Mouse (Mus musculus) intestine, embryonic 14.5 days (tissue): Measurements from ENCODE around the gene Ddias. TPM values are rescaled to one million over a fixed set of nuclear protein-coding genes. Genes with fewer than 3 reads are reported as not detected.
A peak's percentile ranks its signal among the peaks of the same experiment; 100 is the strongest.

Source experiments
- ATAC-seq: fragments of 200-750 bp; cut with Nextera tagmentation; replicated peaks from 2 replicates; pipeline ENCODE4 v1.8.0; 2017; ENCODE audit warnings: low read depth, moderate number of reproducible peaks, moderate TSS enrichment, moderate library complexity; ENCODE audit not compliant: low FRiP score, low TSS enrichment
- DNase-seq: peaks from one replicate; pipeline ENCODE4 v3.0.0-alpha.2; 2018; ENCODE audit warnings: low spot score
- H3K27ac ChIP-seq: fragments of 300-500 bp; sonication (generic); 2 replicates; pipeline ENCODE4 v1.5.1; 2014; ENCODE audit warnings: low read depth, mild to moderate bottlenecking, control low read depth
- H3K27me3 ChIP-seq: fragments of 300-500 bp; sonication (generic); replicated peaks from 2 replicates; pipeline ENCODE4 v1.6.1; 2014; ENCODE audit warnings: low read length, control low read depth; ENCODE audit not compliant: control insufficient read depth, insufficient read depth
- H3K36me3 ChIP-seq: fragments of 300-500 bp; sonication (generic); 2 replicates; pipeline ENCODE4 v1.6.1; 2014; ENCODE audit warnings: low read length, control low read depth; ENCODE audit not compliant: control insufficient read depth, insufficient read depth
- H3K4me1 ChIP-seq: fragments of 300-500 bp; sonication (generic); replicated peaks from 2 replicates; pipeline ENCODE4 v1.6.1; 2014; ENCODE audit warnings: low read length, control low read depth, mixed read lengths; ENCODE audit not compliant: control insufficient read depth, insufficient read depth
- H3K4me2 ChIP-seq: fragments of 300-500 bp; sonication (generic); 2 replicates; pipeline ENCODE4 v1.6.1; 2014; ENCODE audit warnings: low read length
- H3K4me3 ChIP-seq: fragments of 300-500 bp; sonication (generic); 2 replicates; pipeline ENCODE4 v1.5.1; 2014; ENCODE audit warnings: low read depth, low read length, control low read depth, mixed read lengths
- H3K9ac ChIP-seq: fragments of 300-500 bp; sonication (generic); 2 replicates; pipeline ENCODE4 v1.6.1; 2014; ENCODE audit warnings: mild to moderate bottlenecking, low read length
- H3K9me3 ChIP-seq: fragments of 300-500 bp; sonication (generic); 2 replicates; pipeline ENCODE4 v1.6.1; 2016; ENCODE audit warnings: low read length, control low read depth; ENCODE audit not compliant: control insufficient read depth
- WGBS: fragments of 180-500 bp; shearing (Covaris S2); extraction: QIAGEN DNeasy Blood & Tissue Kit; methylation state at CpG from one replicate; pipeline ENCODE4 v1.1.7; 2014; 5-methylcytosine and 5-hydroxymethylcytosine counted together
- polyA plus RNA-seq: library from polyadenylated mRNA; unstranded; fragments of >200 nt; fragmentation: Nextera tagmentation; extraction: Ambion mirVana; gene quantifications from 2 replicates; pipeline ENCODE4 v1.2.1, GENCODE M21; 2014

Ddias gene
- polyA plus RNA-seq, 1 experiment from 2014 or later, result 12.7 TPM

DNA sequence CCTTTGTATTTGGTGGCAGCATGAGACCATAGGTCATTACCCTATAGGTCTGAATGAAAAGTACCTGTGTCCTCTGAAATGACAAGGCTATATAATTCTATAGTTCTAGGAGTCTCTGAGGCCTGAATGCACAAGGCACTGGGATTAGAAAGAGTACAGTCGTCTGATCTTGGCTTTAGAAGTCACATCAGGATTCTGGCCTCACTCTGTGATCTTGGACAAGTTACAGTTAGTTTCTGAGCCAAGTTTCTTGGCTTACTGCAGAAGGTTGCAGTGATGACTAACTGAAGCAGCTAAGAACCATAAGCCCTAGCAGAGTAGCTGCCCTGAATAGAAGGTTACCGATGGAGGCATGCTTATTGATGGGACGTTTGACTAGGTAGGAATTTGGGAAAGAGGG is 2.0 kb upstream of the Ddias start:
- no peak for DNase-seq
- Histone ChIP-seq H3K9me3 (no peaks in the 10 kb centered on the region), H3K36me3 (no peaks in the 10 kb centered on the region; the same call in 1 of the 2 replicates), H3K4me1 (peaks cover 11% of the 10 kb centered on the region; the same call in 1 of the 2 replicates), H3K4me2 (peak overlapping the region; percentile 72), H3K9ac (no peak overlapping the region), H3K4me3 (peak overlapping the region; percentile 74), H3K27me3 (no peaks in the 10 kb centered on the region), H3K27ac (0 out of 2 replicates have a peak overlapping the region, but pooled peaks have one; percentile 57)
- whole genome bisulfite sequencing, result 44% methylated on average over 3 of the region's 3 CpGs
- ATAC-seq, result no peak

DNA sequence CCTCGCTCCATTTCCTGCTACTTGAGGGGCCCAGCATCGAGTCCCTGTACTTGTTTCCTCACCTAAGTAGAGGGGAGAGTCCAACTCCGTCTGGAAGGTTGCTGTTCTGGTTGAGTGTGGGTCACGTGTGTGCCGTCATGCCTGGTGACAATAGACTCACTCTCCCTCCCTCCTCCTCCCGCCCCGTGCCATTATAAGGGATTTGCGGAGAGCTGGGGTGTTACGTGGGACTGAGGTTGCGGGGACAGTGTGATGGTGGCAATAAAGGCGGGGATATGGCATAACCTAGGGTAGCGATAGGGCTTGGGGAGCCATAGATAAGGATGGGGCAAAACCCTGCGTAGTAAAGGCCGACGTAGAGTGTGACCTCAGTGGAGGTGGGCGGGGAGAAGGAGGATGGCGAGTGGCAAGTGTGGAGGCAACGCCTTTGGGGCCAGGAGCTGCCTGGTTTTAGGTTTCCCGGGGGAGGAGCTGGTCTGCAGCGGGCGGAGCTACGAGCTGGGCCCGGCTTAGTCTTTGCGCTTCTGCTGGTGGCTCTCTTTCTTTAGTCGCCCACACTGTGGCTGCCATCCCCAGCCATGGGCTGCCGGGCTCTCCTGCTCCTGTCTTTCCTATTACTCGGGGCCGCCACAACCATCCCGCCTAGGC is 838 bp upstream of the Ddias start:
- DNase-seq (peak; percentile 94), ATAC-seq (peak; percentile 91)
- Histone ChIP-seq H3K27ac (peak overlapping the region; percentile 98), H3K9ac (peak overlapping the region; percentile 79), H3K36me3 (no peaks in the 10 kb centered on the region; the same call in 1 of the 2 replicates), H3K4me3 (peak overlapping the region; percentile 74), H3K4me1 (peaks cover 11% of the 10 kb centered on the region; the same call in 1 of the 2 replicates), H3K27me3 (no peaks in the 10 kb centered on the region), H3K9me3 (no peaks in the 10 kb centered on the region), H3K4me2 (peak overlapping the region; percentile 72)
- WGBS, result under 1% methylated on average over 25 of the region's 29 CpGs

DNA sequence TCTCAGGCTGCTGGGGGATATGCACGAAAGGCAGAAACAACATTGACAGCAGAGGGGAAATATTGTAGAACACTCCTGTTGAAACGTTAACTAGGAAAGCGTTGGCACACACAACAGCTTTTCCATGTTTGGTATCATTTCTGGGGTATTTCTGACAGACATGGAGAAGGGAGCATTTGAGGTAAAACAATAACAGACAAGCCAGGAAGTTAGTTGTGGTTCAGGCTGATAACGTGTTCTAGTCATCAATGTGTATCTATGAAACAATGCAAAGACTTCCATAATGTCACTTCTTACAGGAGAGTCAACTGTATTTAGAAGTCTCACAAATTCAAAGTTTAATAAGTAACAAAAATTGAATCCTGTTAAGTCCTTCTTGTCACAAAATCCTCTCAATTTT is 2.5 kb downstream of the Ddias start:
- Histone ChIP-seq H3K27me3 (no peaks in the 10 kb centered on the region), H3K9me3 (no peaks in the 10 kb centered on the region), H3K4me2 (no peak overlapping the region), H3K4me1 (peaks cover 6% of the 10 kb centered on the region; the same call in 1 of the 2 replicates), H3K27ac (no peak overlapping the region), H3K4me3 (no peak overlapping the region), H3K9ac (no peak overlapping the region), H3K36me3 (0 out of 2 replicates have a peak, but pooled peaks cover 4% of the 10 kb centered on the region)
- ATAC-seq (no peak), DNase-seq (no peak)
- 91% methylated on average over 4 of the region's 4 CpGs for WGBS

DNA sequence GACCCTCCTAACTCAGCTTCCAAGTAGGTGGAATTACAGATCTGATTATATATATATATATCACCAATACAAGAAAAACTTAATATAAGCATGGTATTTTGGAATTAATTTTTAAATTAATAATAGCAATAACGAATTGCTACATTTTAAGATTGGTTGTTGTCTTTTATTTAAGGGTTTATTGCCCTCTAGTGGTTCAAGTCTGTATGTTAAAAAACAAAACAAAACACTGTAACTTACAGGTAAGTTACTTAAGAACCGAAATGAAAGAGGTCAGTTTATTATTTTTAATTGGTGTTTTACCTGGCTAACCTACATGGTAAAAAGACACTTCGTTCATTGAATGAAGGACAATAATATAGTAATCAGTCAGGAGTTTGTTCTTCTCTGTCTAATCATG is 3.9 kb downstream of the Ddias start:
- no peak overlapping the region for H3K9ac ChIP-seq
- no peaks in the 10 kb centered on the region; the same call in 1 of the 2 replicates for H3K4me1 ChIP-seq
- DNase-seq (no peak), ATAC-seq (no peak)
- 76% methylated on average over 3 of the region's 3 CpGs for WGBS
- peaks cover 4% of the 10 kb centered on the region; the same call in 1 of the 2 replicates for H3K36me3 ChIP-seq
- no peaks in the 10 kb centered on the region for H3K27me3 ChIP-seq
- H3K9me3 ChIP-seq, result no peaks in the 10 kb centered on the region
- H3K27ac ChIP-seq, result no peak overlapping the region
- no peak overlapping the region for H3K4me3 ChIP-seq
- H3K4me2 ChIP-seq, result no peak overlapping the region

DNA sequence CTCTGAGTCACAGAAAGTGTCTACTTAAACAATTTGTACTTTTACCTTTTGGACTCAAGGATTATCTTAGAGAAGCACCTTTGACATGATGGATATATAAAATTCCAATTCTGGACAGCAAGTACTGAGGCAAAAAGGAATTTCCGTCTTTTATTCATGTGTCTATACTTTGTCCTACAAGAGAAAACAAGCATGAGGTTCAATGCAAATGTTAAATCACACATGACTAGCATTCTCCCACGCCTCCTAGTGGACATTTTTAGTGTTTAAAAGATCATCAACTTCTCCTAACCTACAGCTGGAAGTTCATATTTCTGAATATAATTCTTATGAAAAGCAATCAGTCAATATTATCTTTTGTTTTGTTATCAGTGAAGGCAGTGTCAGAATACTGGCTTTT is 7.5 kb downstream of the Ddias start:
- Histone ChIP-seq H3K4me3 (no peak overlapping the region), H3K9me3 (no peaks in the 10 kb centered on the region), H3K27me3 (no peaks in the 10 kb centered on the region), H3K9ac (no peak overlapping the region), H3K27ac (no peak overlapping the region), H3K4me2 (no peak overlapping the region), H3K4me1 (no peaks in the 10 kb centered on the region), H3K36me3 (peaks cover 15% of the 10 kb centered on the region)
- 29% methylated on average over 2 of the region's 2 CpGs for WGBS
- DNase-seq (no peak), ATAC-seq (no peak)

DNA sequence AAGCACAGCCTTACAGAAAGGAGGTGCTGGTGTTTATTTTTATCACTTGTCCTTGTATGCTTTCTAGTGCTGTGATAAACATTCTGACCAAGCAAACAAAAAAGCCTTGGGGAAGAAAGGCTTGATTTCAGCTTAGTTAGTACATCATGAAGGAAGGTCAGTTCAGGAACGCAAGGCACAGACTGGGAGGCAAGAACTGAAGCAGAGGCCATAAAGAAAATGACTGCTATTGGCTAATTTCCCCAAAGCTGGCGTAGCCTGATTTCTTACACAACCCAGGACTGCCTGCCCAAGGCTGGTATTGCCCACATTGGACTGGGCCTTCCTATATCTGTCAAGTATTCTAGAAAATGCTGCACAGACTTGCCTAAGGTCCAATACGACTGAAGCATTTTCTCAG is 25.8 kb downstream of the Ddias start:
- H3K27me3 ChIP-seq, result no peaks in the 10 kb centered on the region
- no peak overlapping the region for H3K4me3 ChIP-seq
- no peaks in the 10 kb centered on the region for H3K36me3 ChIP-seq
- DNase-seq (no peak), ATAC-seq (no peak)
- no peak overlapping the region for H3K27ac ChIP-seq
- H3K9ac ChIP-seq, result no peak overlapping the region
- no peaks in the 10 kb centered on the region for H3K4me1 ChIP-seq
- 90% methylated on average over 3 of the region's 3 CpGs for WGBS
- H3K4me2 ChIP-seq, result no peak overlapping the region
- H3K9me3 ChIP-seq, result no peaks in the 10 kb centered on the region

DNA sequence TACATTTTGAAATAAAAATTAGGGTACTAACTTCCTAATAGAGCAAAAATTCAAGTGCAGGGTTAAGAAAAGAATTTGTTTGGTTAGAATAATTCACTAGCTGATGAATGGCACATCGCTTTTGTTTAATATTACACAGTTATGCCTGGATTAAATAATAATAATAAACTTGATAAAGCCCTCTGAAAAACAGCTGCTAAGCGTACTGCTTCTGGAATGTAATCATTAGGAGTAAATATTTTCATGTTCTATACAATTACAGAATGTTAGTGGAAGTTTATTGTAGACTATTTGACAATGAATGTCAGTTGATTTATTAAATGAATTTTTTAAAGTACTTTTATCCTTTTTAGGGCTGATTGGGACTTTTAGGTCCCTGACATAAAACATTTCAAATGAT is 31.8 kb downstream of the Ddias start:
- Histone ChIP-seq H3K36me3 (0 out of 2 replicates have a peak, but pooled peaks cover 2% of the 10 kb centered on the region), H3K4me1 (no peaks in the 10 kb centered on the region), H3K9me3 (no peaks in the 10 kb centered on the region), H3K27me3 (no peaks in the 10 kb centered on the region), H3K4me2 (no peak overlapping the region), H3K27ac (no peak overlapping the region), H3K9ac (no peak overlapping the region), H3K4me3 (no peak overlapping the region)
- ATAC-seq (peak; percentile 47; the same call in 1 of the 2 replicates), DNase-seq (no peak)
- WGBS, result 41% methylated on average over 2 of the region's 2 CpGs

DNA sequence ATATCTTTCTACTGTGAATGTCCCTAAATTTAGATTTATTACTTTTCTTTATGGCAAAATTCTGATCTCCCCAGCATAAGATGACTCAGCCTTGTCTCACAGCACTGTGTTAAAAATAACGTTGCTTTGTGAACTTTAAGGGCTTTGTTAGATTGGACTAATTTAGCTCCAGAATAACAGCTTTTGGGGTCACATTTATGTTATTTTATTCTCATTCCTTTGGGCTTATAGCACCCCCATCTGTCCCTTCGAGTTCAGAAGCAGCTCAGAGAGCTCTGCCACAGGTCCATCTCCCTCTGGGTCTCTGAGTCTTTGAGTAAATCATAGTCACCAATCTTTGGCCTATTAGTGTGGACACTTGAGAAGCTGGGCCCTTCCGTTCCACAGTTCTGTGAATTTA is 36.1 kb downstream of the Ddias start:
- no peaks in the 10 kb centered on the region for H3K9me3 ChIP-seq
- no peak for ATAC-seq
- no peaks in the 10 kb centered on the region for H3K27me3 ChIP-seq
- no peak overlapping the region for H3K4me3 ChIP-seq
- no peak overlapping the region for H3K27ac ChIP-seq
- WGBS, result 70% methylated on average over 3 of the region's 3 CpGs
- no peak overlapping the region for H3K4me2 ChIP-seq
- no peak overlapping the region for H3K9ac ChIP-seq
- no peak for DNase-seq
- H3K36me3 ChIP-seq, result peaks cover 10% of the 10 kb centered on the region
- no peaks in the 10 kb centered on the region for H3K4me1 ChIP-seq

DNA sequence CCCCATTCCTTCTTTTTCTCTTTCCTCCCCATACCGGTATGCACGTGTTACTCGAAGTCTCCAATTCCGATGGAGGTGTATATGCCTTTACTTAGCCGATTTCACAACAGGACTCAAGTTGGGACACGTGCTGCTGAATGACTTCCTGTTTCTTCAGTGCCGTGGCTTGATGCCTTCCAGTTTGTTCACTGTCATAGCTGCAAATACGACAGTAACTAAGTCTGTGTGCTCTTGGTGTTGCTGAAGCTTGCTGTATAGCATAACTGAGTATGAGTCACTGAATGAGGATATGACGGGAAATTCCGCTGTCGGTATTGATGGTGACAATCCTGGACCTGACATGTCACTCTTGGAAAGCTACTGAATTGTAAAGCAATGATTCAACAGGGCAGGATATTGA is 36.8 kb downstream of the Ddias start:
- peaks cover 10% of the 10 kb centered on the region for H3K36me3 ChIP-seq
- DNase-seq (no peak), ATAC-seq (no peak)
- no peaks in the 10 kb centered on the region for H3K4me1 ChIP-seq
- no peak overlapping the region for H3K27ac ChIP-seq
- no peak overlapping the region for H3K4me2 ChIP-seq
- H3K9me3 ChIP-seq, result no peaks in the 10 kb centered on the region
- 87% methylated on average over 11 of the region's 11 CpGs for WGBS
- H3K9ac ChIP-seq, result no peak overlapping the region
- H3K4me3 ChIP-seq, result no peak overlapping the region
- H3K27me3 ChIP-seq, result no peaks in the 10 kb centered on the region
